Mouse (Mus musculus) testis, adult 2 months (tissue): ENCODE data around the gene Kcna2.

Experiments used
- CTCF ChIP-seq: fragments of 200-500 bp; IDR thresholded peaks from 2 replicates; pipeline ENCODE4 v1.5.1; 2012; ENCODE audit warnings: low read depth, mild to moderate bottlenecking, inconsistent platforms, low read length, moderate library complexity; ENCODE audit not compliant: control insufficient read depth, insufficient read depth, insufficient replicate concordance
- POLR2A ChIP-seq: fragments of 200-500 bp; IDR thresholded peaks from 2 replicates; pipeline ENCODE4 v1.6.1; 2012; ENCODE audit warnings: low read depth, mild to moderate bottlenecking, inconsistent platforms, low read length, moderate library complexity; ENCODE audit not compliant: control insufficient read depth

DNA sequence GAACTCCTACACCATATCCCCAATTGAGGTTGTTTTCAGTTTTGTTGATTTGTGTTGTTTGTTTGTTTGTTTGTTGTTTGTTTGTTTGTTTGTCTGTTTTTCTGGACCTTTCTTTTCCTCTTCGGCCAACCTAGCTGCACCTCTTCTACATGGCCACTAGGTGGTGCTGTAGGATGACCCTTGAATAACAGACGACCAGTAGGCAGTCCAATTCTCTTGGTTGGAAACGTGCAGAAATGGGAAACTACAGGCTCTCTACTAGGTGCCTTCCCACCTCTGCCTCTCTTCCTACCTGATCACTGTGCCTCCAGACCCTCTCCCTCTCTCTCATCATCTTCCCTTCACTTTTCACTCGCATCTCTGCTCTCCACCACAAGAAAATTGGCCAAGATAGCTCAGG, 6.9 kb upstream of the Kcna2 start:
- no peak for TF ChIP-seq POLR2A
- TF ChIP-seq CTCF: peak; percentile 64; the same call in 1 of the 2 replicates
